In the genomic region with DNA sequence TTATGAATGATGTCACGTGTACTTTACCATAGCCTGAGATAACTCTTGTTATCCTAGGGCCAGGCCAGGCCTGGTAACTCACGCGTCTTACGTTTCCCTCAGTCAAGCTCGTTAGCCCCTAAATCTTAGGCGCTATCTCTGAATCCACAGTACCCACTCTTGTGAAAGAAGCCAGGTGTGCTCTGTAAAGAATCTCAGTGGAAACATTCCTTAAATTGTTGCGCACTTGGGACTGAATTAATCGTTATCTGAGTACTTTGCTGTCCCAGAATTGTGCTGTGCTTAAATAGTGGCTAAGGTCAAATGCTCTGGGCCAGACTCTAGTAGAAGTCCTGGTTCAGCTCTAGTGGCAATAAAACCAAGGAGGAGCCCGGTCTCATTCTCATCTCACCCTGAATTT, we compare ENCODE assay signal across 21 mouse cellular contexts.
DNase-seq lines count a peak whose midpoint lies in the region; ATAC-seq and TF ChIP-seq lines count a peak whose summit lies in the region.
"Had no signal": no experiment of that assay in that cellular context is flagged by ENCODE, and none has a peak within 500 bp of the region (broad histone marks: within the 10 kb centered on the region; RNA-seq: fewer than 3 reads in every experiment).

No protein-coding gene starts in this region.

- no peak for TF ChIP-seq CTCF in lung, embryonic 14.5 days (IDR thresholded peaks at IDR 0.05; ENCODE audit: low read depth)

- H3K9me3 ChIP-seq in forebrain, embryonic 10.5 days, result no peaks in the 10 kb centered on the region
- no peaks in the 10 kb centered on the region for H3K9me3 ChIP-seq in forebrain, embryonic 11.5 days (ENCODE audit: control insufficient read depth, low read length)
- no peaks in the 10 kb centered on the region for H3K9me3 ChIP-seq in lung, embryonic 14.5 days (ENCODE audit: low read depth, low read length)
- H3K9me3 ChIP-seq: embryonic facial prominence, embryonic 10.5 days; forebrain, embryonic 15.5 days; heart, embryonic 10.5 days; hindbrain, embryonic 13.5 days had no signal

- peaks cover 50% of the 10 kb centered on the region for H3K4me1 ChIP-seq in forebrain, embryonic 10.5 days
- peaks cover 4% of the 10 kb centered on the region; the same call in 1 of the 2 replicates for H3K4me1 ChIP-seq in forebrain, embryonic 11.5 days (replicated peaks; ENCODE audit: control insufficient read depth, insufficient read depth, low read length)
- H3K4me1 ChIP-seq in lung, embryonic 14.5 days (ENCODE audit: insufficient read depth), result no peaks in the 10 kb centered on the region

- no peak for DNase-seq in forebrain, embryonic 10.5 days (ENCODE audit: extremely low spot score, low spot score)
- no peak for DNase-seq in forebrain, embryonic 11.5 days (ENCODE audit: low spot score)
- DNase-seq in lung, embryonic 14.5 days, result peak; percentile 29
- no peak for DNase-seq in lung, adult 18-20 months
- DNase-seq in lung, postnatal 36 days, result peak; percentile 23
- no peak for DNase-seq in lung, postnatal 25 days (ENCODE audit: low spot score)
- DNase-seq in layer of hippocampus, postnatal 10 days (ENCODE audit: low spot score in 2 of 2), result no peak
- DNase-seq in urinary bladder, postnatal 10 days (ENCODE audit: low spot score), result no peak
- DNase-seq: adrenal gland, postnatal 14 days; cerebellum, adult 11-12 months; cerebellum, adult 9-10 months; cerebellum, postnatal 25 days; gastrocnemius, postnatal 10 days; heart, adult 18-20 months; heart, postnatal 10 days; heart, postnatal 4 days had no signal

- H3K27me3 ChIP-seq in forebrain, embryonic 10.5 days (ENCODE audit: poor library complexity, severe bottlenecking), result no peaks in the 10 kb centered on the region; the same call in 1 of the 2 replicates
- no peaks in the 10 kb centered on the region for H3K27me3 ChIP-seq in forebrain, embryonic 11.5 days (ENCODE audit: control insufficient read depth, insufficient read depth, low read length)
- H3K27me3 ChIP-seq in lung, embryonic 14.5 days (ENCODE audit: insufficient read depth, low read length), result no peaks in the 10 kb centered on the region
- H3K27me3 ChIP-seq: forebrain, embryonic 15.5 days had no signal

- H3K36me3 ChIP-seq in forebrain, embryonic 10.5 days (replicated peaks), result no peaks in the 10 kb centered on the region
- H3K36me3 ChIP-seq in forebrain, embryonic 11.5 days (ENCODE audit: control insufficient read depth, insufficient read depth, low read length), result no peaks in the 10 kb centered on the region
- H3K36me3 ChIP-seq in lung, embryonic 14.5 days (ENCODE audit: insufficient read depth), result no peaks in the 10 kb centered on the region
- H3K36me3 ChIP-seq: embryonic facial prominence, embryonic 10.5 days; forebrain, embryonic 15.5 days; heart, embryonic 10.5 days; hindbrain, embryonic 13.5 days had no signal

- no peak overlapping the region for H3K9ac ChIP-seq in forebrain, embryonic 11.5 days (ENCODE audit: low read length)
- no peak overlapping the region for H3K9ac ChIP-seq in lung, embryonic 14.5 days
- H3K9ac ChIP-seq: forebrain, embryonic 15.5 days; hindbrain, embryonic 13.5 days had no signal

- H3K27ac ChIP-seq in forebrain, embryonic 10.5 days, result 0 out of 2 replicates have a peak overlapping the region, but pooled peaks have one; percentile 13
- H3K27ac ChIP-seq in forebrain, embryonic 11.5 days (ENCODE audit: low read depth, low read length), result no peak overlapping the region
- H3K27ac ChIP-seq in lung, embryonic 14.5 days (ENCODE audit: low read depth), result peak overlapping the region; percentile 48; the same call in 1 of the 2 replicates
- H3K27ac ChIP-seq: embryonic facial prominence, embryonic 10.5 days; forebrain, embryonic 15.5 days; heart, embryonic 10.5 days; hindbrain, embryonic 13.5 days had no signal

- 65% methylated on average over 9 of the region's 9 CpGs for WGBS in forebrain, embryonic 10.5 days
- WGBS in forebrain, embryonic 11.5 days, result 58% methylated on average over 9 of the region's 9 CpGs
- 58% methylated on average over 9 of the region's 9 CpGs for WGBS in lung, embryonic 14.5 days

- ATAC-seq in forebrain, embryonic 11.5 days (replicated peaks; ENCODE audit: low FRiP score), result no peak
- peak; percentile 47; the same call in 1 of the 2 replicates for ATAC-seq in lung, embryonic 14.5 days (ENCODE audit: insufficient read depth)
- ATAC-seq: activated CD4-positive, CD25-positive, alpha-beta regulatory T cell, adult 4 months; forebrain, embryonic 15.5 days had no signal

- H3K4me2 ChIP-seq in forebrain, embryonic 11.5 days (ENCODE audit: low read depth, low read length, severe bottlenecking), result no peak overlapping the region
- no peak overlapping the region for H3K4me2 ChIP-seq in lung, embryonic 14.5 days
- H3K4me2 ChIP-seq: forebrain, embryonic 15.5 days; hindbrain, embryonic 13.5 days had no signal

- H3K4me3 ChIP-seq in forebrain, embryonic 10.5 days, result no peak overlapping the region
- H3K4me3 ChIP-seq in forebrain, embryonic 11.5 days (ENCODE audit: low read depth, low read length), result no peak overlapping the region
- H3K4me3 ChIP-seq in lung, embryonic 14.5 days (ENCODE audit: low read depth, low read length), result no peak overlapping the region
- H3K4me3 ChIP-seq: embryonic facial prominence, embryonic 10.5 days; forebrain, embryonic 15.5 days; heart, embryonic 10.5 days; hindbrain, embryonic 13.5 days had no signal

Comparison
In these comparisons a context has a peak if more than half of its experiments do, and no peak if none do; other contexts are left out.
1. DNase-seq: peak in lung, embryonic 14.5 days (single experiment) and lung, postnatal 36 days (single experiment); none in forebrain, embryonic 10.5 days (single experiment), forebrain, embryonic 11.5 days (single experiment), lung, adult 18-20 months (0 of 2), lung, postnatal 25 days (single experiment), layer of hippocampus, postnatal 10 days (0 of 2) and urinary bladder, postnatal 10 days (single experiment).